Mouse (Mus musculus) fibroblast of lung, adult 2 months (primary cell): ENCODE results near the gene Capn10.
"Not testable (repeated sequence)": the region's sequence is repeated elsewhere in the genome, so short reads cannot be mapped to it uniquely, and the experiment has no call there.

ENCODE experiments used
- DNase-seq: peaks from one replicate; pipeline ENCODE4 v3.0.0-alpha.2; 2011; ENCODE audit warnings: low read depth

Gene Capn10

GRCm38 (mm10) chr1:92919775-92920174 is 14.4 kb upstream of the Capn10 start:
- no peak for DNase-seq

DNA sequence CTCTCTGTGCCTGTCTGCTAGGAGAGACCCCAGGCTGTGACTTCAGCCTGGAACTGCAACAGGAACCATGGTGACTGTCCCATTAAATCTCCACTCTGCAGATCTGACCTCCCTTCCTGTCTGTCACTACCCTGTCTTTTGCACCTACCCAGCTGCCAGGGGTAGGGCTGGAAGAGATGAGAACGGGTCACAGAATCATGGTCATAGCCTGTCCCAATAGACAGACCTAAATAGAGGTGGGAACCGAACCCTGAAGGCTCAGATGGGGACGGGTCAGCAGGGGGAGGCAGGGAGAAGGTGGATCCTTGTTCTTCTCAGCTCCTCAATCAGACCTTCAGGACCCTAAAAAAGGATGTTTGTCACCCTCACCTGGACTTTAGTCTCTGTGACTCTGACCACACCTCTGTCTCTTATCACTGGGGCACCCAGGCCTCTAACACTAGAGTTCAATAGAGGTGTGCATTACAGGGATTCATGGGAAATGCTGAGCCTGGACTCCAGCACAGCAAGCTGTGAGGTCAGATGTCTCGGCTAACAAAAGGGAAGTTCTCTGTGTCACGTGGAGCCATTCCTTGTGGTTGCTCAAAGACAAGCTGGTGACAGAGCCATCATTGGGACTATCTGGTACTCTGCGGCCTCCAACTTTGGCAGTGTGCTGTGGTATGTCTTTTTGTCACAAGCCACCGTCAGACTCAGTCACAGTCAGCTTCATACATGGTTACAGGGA is 13.5 kb upstream of the Capn10 start:
- DNase-seq = no peak

DNA sequence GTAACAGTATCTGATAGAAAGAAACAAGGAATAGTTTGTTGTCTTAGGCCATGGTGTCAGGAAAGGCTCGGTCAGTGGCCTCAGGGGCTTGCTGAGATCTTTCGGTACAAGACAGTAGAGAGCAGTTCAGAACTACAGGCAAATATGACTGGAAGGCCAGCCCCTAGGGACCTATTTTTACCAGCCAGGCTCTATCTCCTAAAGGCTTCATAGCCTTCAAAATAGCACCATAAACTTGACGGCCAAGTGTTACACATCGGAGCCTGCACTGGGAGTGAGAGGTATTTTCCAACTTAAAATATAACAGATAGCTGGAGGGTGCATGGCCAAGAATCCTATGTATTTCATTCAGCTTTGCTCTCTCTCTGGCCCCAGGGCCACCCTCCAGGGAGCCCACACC is 12.7 kb upstream of the Capn10 start:
- DNase-seq = no peak

- no peak for DNase-seq
Measured at GRCm38 (mm10) chr1:92930171-92930706, 3.9 kb upstream of the Capn10 start.

DNA sequence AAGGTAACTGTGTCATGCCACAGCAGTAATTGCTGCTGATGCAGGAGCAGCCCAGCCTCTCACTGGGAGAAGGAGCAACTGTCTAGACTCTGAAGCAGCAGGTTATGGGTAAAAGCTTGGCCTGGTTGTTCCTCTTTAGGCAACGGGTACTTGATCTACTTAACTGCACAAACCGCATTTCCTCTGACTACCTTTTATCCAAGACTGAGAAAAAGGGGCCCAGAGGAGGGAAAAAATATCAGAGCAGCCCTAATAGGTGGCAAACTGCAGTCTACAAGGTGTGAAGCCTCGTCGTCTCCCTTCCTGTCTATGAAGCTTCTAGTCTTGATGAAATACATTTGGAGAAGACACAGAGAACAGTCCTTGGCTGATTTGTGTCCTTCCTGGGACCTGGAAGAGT is 565 bp upstream of the Capn10 start:
- DNase-seq = no peak

- DNase-seq = no peak
Measured at GRCm38 (mm10) chr1:92935054-92935962, 1.1 kb downstream of the Capn10 start.

- no peak for DNase-seq
Measured at GRCm38 (mm10) chr1:92935977-92936376, 1.8 kb downstream of the Capn10 start.

DNA sequence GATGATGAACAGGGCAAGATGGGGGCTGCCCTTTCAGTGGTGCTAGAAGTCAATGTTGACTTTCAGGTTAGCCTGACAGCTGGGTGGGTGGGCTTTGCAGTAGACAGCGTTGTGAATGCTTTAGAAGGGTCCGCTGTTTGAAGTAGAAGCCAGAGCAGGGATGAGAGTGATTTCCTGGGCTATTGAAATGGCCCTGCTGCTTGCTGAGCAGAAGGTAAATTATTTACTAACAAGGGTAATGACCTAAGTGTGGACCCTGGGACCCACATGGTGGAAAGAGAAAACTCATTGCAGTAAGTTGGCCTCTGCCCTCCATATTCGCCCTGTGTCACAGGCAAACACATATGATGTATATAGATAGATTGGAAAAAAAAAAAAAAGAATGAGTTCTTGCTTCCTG is 2.3 kb downstream of the Capn10 start:
- DNase-seq = no peak

DNA sequence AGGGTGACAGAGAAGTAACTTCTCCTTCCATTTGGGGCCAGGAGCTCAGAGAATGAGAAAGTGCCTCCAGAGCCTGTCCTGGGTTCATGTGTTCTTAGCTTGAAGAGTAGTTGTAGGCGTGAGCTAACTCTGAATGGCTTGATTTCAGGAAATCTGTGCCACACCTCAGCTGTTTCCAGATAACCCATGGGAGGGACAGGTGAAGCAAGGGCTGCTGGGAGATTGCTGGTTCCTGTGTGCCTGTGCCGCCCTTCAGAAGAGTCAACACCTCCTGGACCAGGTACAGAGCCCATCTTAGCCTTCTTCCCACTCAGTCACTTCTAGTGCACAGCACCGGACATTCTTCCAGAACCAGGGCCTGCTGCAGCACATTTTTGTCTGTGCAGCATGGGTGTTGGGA is 3.6 kb downstream of the Capn10 start:
- DNase-seq = no peak

GRCm38 (mm10) chr1:92939746-92940145 is 5.6 kb downstream of the Capn10 start:
- DNase-seq = no peak

GRCm38 (mm10) chr1:92943219-92943989 is 9.2 kb downstream of the Capn10 start:
- no peak for DNase-seq

GRCm38 (mm10) chr1:92947966-92948365 is 13.8 kb downstream of the Capn10 start:
- no peak for DNase-seq

DNA sequence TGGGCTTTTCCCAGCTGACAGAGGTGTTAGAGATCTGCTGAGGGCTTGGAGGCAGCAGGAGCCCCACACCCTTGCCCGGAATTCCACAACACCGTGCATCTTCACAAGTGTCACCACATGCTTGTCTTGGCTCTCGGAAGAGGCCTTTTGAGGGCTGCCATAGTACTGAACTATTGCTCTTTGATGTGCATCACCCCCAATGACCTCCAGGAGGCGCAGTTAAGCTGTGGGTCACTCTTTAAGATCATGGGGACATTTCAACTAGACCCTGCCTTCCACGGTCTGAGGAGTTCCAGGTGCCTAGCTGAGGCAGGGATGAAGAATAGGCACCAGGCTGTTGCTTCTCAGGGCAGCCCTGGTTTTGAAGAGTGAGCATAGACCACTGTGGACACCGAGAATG is 15.2 kb downstream of the Capn10 start:
- no peak for DNase-seq

GRCm38 (mm10) chr1:92950607-92951006 is 16.4 kb downstream of the Capn10 start, which contains the start of gene Gpr35:
TSS of gene Gpr35 (plus strand) at chr1:92950865.
- no peak for DNase-seq

DNA sequence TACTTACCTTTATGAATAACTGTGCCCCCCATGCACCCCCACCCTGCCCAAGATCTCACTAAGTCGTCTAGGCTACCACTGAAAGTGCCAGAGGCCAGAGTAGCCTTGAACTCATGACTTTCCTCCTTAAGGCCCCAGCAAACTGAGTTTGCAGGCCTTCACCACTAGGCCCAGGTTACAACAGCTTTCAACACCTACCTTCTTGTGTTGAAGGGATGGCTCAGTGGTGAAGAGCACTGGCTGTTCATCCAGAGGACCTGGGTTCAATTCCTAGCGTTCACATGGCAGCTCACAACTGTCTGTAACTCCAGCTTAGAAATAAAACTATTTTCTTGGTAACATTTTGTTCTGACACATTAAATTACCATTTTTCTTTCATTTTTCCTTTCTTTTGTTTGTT is 19.5 kb downstream of the Capn10 start:
- no peak for DNase-seq

DNA sequence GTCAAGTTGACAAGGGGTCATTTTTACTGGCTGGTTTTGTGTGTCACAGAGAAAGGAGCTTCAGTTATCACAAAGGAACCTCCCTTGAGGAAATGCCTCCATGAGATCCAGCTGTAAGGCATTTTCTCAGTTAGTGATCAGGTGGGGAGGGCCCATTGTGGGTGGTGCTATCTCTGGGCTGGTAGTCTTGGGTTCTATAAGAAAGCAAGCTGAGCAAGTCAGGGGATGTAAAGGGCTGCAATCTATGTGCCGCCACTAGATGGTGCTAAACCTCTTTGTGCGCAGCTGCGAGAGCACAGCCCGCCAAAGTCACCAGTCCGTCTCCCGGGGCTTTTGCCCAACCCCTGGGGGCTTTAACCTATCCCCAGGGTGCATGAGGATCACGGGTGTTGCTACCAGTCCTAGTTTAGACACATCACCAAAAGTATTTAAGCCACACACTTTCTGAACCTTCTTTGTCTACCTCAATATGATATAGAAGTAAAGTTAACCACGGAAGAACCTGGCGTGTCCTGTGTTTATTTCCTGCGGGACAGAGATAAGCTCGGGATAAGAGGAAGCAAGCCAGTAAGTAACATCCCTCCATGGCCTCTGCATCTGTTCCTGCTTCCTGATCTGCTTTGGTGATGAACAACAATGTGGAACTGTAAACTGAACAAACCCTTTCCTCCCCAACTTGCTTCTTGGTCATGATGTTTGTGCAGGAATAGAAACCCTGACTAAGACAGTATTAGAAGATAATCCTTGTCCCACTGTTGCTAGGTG is 22.6 kb downstream of the Capn10 start:
- DNase-seq = not testable (repeated sequence)

- DNase-seq = no peak
Measured at GRCm38 (mm10) chr1:92958999-92959398, 24.8 kb downstream of the Capn10 start.

GRCm38 (mm10) chr1:92970791-92971190 is 36.6 kb downstream of the Capn10 start:
- DNase-seq = not testable (repeated sequence)

- DNase-seq = no peak
Measured at GRCm38 (mm10) chr1:92971879-92972795, 38.0 kb downstream of the Capn10 start.

- DNase-seq = no peak
Measured at GRCm38 (mm10) chr1:92972854-92973253, 38.7 kb downstream of the Capn10 start.
